ENCODE assay signal across 16 mouse cellular contexts in genomic region chr12:100456257-100456975, GRCm38 (mm10).
DNase-seq lines count a peak whose midpoint lies in the region; ATAC-seq and TF ChIP-seq lines count a peak whose summit lies in the region.
"Had no signal": no experiment of that assay in that cellular context is flagged by ENCODE, and none has a peak within 500 bp of the region (broad histone marks: within the 10 kb centered on the region; RNA-seq: fewer than 3 reads in every experiment).

No protein-coding gene starts in this region.

- peaks cover 13% of the 10 kb centered on the region for H3K4me1 ChIP-seq in cerebellum, adult 2 months (ENCODE audit: control insufficient read depth, insufficient read depth, low read length)
- peaks cover 15% of the 10 kb centered on the region for H3K4me1 ChIP-seq in heart, embryonic 11.5 days (ENCODE audit: control insufficient read depth, insufficient read depth, low read length)
- H3K4me1 ChIP-seq in embryonic facial prominence, embryonic 10.5 days, result no peaks in the 10 kb centered on the region
- H3K4me1 ChIP-seq in forebrain, embryonic 16.5 days (replicated peaks; ENCODE audit: control insufficient read depth, insufficient read depth, low read length), result no peaks in the 10 kb centered on the region; the same call in 1 of the 2 replicates
- no peaks in the 10 kb centered on the region for H3K4me1 ChIP-seq in limb, embryonic 10.5 days
- H3K4me1 ChIP-seq: embryonic facial prominence, embryonic 12.5 days; hindbrain, embryonic 13.5 days; liver, embryonic 12.5 days; midbrain, embryonic 12.5 days had no signal

- 0 out of 2 replicates have a peak overlapping the region, but pooled peaks have one; percentile 4 for H3K4me2 ChIP-seq in heart, embryonic 11.5 days
- no peak overlapping the region for H3K4me2 ChIP-seq in forebrain, embryonic 16.5 days (ENCODE audit: low read length)
- H3K4me2 ChIP-seq: embryonic facial prominence, embryonic 12.5 days; hindbrain, embryonic 13.5 days; liver, embryonic 12.5 days; lung, embryonic 14.5 days; midbrain, embryonic 12.5 days had no signal

- TF ChIP-seq CTCF in cerebellum, adult 2 months (IDR thresholded peaks at IDR 0.05; ENCODE audit: borderline replicate concordance, insufficient read depth, low read depth, low read length), result no peak

- WGBS in cerebellum, adult 2 months, result 65% methylated on average over 10 of the region's 10 CpGs
- WGBS in heart, embryonic 11.5 days (ENCODE audit: insufficient replicate concordance), result 52% methylated on average over 10 of the region's 10 CpGs
- 73% methylated on average over 10 of the region's 10 CpGs for WGBS in embryonic facial prominence, embryonic 10.5 days
- 78% methylated on average over 10 of the region's 10 CpGs for whole genome bisulfite sequencing in forebrain, embryonic 16.5 days
- 80% methylated on average over 10 of the region's 10 CpGs for WGBS in limb, embryonic 10.5 days

- no peak for ATAC-seq in heart, embryonic 11.5 days (replicated peaks; ENCODE audit: insufficient number of reproducible peaks, low FRiP score, low TSS enrichment)
- no peak for ATAC-seq in forebrain, embryonic 16.5 days
- ATAC-seq: forebrain, postnatal 0 days; liver, embryonic 12.5 days had no signal

- H3K9me3 ChIP-seq in heart, embryonic 11.5 days (replicated peaks; ENCODE audit: control insufficient read depth, low read length), result no peaks in the 10 kb centered on the region
- no peaks in the 10 kb centered on the region for H3K9me3 ChIP-seq in embryonic facial prominence, embryonic 10.5 days
- H3K9me3 ChIP-seq in forebrain, embryonic 16.5 days (ENCODE audit: control insufficient read depth, low read length), result no peaks in the 10 kb centered on the region
- no peaks in the 10 kb centered on the region for H3K9me3 ChIP-seq in limb, embryonic 10.5 days (replicated peaks)
- H3K9me3 ChIP-seq: embryonic facial prominence, embryonic 12.5 days; hindbrain, embryonic 13.5 days; liver, embryonic 12.5 days; midbrain, embryonic 12.5 days had no signal

- no peaks in the 10 kb centered on the region for H3K27me3 ChIP-seq in cerebellum, adult 2 months (ENCODE audit: control insufficient read depth, insufficient read depth, low read length)
- H3K27me3 ChIP-seq in heart, embryonic 11.5 days (ENCODE audit: control insufficient read depth, insufficient read depth, low read length), result no peaks in the 10 kb centered on the region
- no peaks in the 10 kb centered on the region for H3K27me3 ChIP-seq in embryonic facial prominence, embryonic 10.5 days (replicated peaks; ENCODE audit: low read depth, poor library complexity, severe bottlenecking)
- H3K27me3 ChIP-seq in forebrain, embryonic 16.5 days (replicated peaks; ENCODE audit: control insufficient read depth, insufficient read depth, low read length), result no peaks in the 10 kb centered on the region
- no peaks in the 10 kb centered on the region for H3K27me3 ChIP-seq in limb, embryonic 10.5 days (ENCODE audit: low read depth, poor library complexity, severe bottlenecking)
- H3K27me3 ChIP-seq: embryonic facial prominence, embryonic 12.5 days; hindbrain, embryonic 13.5 days; liver, embryonic 12.5 days; midbrain, embryonic 12.5 days had no signal

- intact Hi-C loops in heart, postnatal 25 days (cut with DNase I), result loop anchor here (5.0 kb wide), 1 partner anchor 34 kb away; no protein-coding TSS in a partner anchor

- no peak overlapping the region for H3K9ac ChIP-seq in heart, embryonic 11.5 days (ENCODE audit: low read depth, low read length)
- H3K9ac ChIP-seq in forebrain, embryonic 16.5 days (replicated peaks; ENCODE audit: low read depth, low read length), result no peak overlapping the region
- H3K9ac ChIP-seq: embryonic facial prominence, embryonic 12.5 days; forebrain, postnatal 0 days; hindbrain, embryonic 13.5 days; liver, embryonic 12.5 days; lung, embryonic 14.5 days; midbrain, embryonic 12.5 days had no signal

- H3K27ac ChIP-seq in cerebellum, adult 2 months (ENCODE audit: insufficient read depth, low read length), result peak overlapping the region; percentile 57
- peak overlapping the region; percentile 81 for H3K27ac ChIP-seq in heart, embryonic 11.5 days (ENCODE audit: low read depth, low read length)
- H3K27ac ChIP-seq in embryonic facial prominence, embryonic 10.5 days (replicated peaks), result no peak overlapping the region
- H3K27ac ChIP-seq in forebrain, embryonic 16.5 days (ENCODE audit: low read length), result no peak overlapping the region
- H3K27ac ChIP-seq in limb, embryonic 10.5 days, result no peak overlapping the region
- H3K27ac ChIP-seq: embryonic facial prominence, embryonic 12.5 days; hindbrain, embryonic 13.5 days; liver, embryonic 12.5 days; midbrain, embryonic 12.5 days had no signal

- DNase-seq in cerebellum, adult 2 months, result no peak
- no peak for DNase-seq in cerebellum, adult 9-11 months
- no peak for DNase-seq in heart, postnatal 25 days (ENCODE audit: low spot score)
- peak; percentile 7 for DNase-seq in embryonic facial prominence, embryonic 10.5 days (ENCODE audit: low spot score)
- peak; percentile 66 for DNase-seq in skeletal muscle tissue, adult 2 months (ENCODE audit: low read depth, low spot score)
- DNase-seq in limb, embryonic 10.5 days (ENCODE audit: low spot score), result no peak
- DNase-seq: forebrain, postnatal 0 days; lung, embryonic 14.5 days; spleen, adult 18-20 months; thymus, postnatal 14 days had no signal

- no peak for TF ChIP-seq POLR2A in cerebellum, adult 2 months (IDR thresholded peaks at IDR 0.05; ENCODE audit: borderline replicate concordance, insufficient read depth, low read length)

- H3K4me3 ChIP-seq in cerebellum, adult 2 months (replicated peaks; ENCODE audit: insufficient read depth, low read depth, low read length), result no peak overlapping the region
- no peak overlapping the region for H3K4me3 ChIP-seq in heart, embryonic 11.5 days (ENCODE audit: low read depth, low read length)
- no peak overlapping the region for H3K4me3 ChIP-seq in embryonic facial prominence, embryonic 10.5 days
- no peak overlapping the region for H3K4me3 ChIP-seq in forebrain, embryonic 16.5 days (replicated peaks; ENCODE audit: low read length)
- no peak overlapping the region for H3K4me3 ChIP-seq in limb, embryonic 10.5 days
- H3K4me3 ChIP-seq: embryonic facial prominence, embryonic 12.5 days; hindbrain, embryonic 13.5 days; liver, embryonic 12.5 days; midbrain, embryonic 12.5 days had no signal

- H3K36me3 ChIP-seq in heart, embryonic 11.5 days (ENCODE audit: control insufficient read depth, insufficient read depth, low read length), result no peaks in the 10 kb centered on the region
- H3K36me3 ChIP-seq in embryonic facial prominence, embryonic 10.5 days (replicated peaks), result peaks cover 8% of the 10 kb centered on the region; the same call in 1 of the 2 replicates
- no peaks in the 10 kb centered on the region for H3K36me3 ChIP-seq in forebrain, embryonic 16.5 days (ENCODE audit: control insufficient read depth, insufficient read depth)
- H3K36me3 ChIP-seq in limb, embryonic 10.5 days, result peaks cover 14% of the 10 kb centered on the region
- H3K36me3 ChIP-seq: embryonic facial prominence, embryonic 12.5 days; liver, embryonic 12.5 days; midbrain, embryonic 12.5 days had no signal

Comparison
In these comparisons a context has a peak if more than half of its experiments do, and no peak if none do; other contexts are left out.
1. DNase-seq: peak in embryonic facial prominence, embryonic 10.5 days (single experiment) and skeletal muscle tissue, adult 2 months (single experiment); none in cerebellum, adult 2 months (0 of 2), cerebellum, adult 9-11 months (single experiment), heart, postnatal 25 days (single experiment) and limb, embryonic 10.5 days (single experiment).
2. H3K27ac ChIP-seq: peak in cerebellum, adult 2 months (single experiment) and heart, embryonic 11.5 days (single experiment); none in embryonic facial prominence, embryonic 10.5 days (single experiment), forebrain, embryonic 16.5 days (single experiment) and limb, embryonic 10.5 days (single experiment).